21 mouse cellular contexts compared by ENCODE assay signal in genomic region chr7:101902846-101903245, GRCm38 (mm10). TPM values are rescaled to one million over a fixed set of nuclear protein-coding genes. Genes with fewer than 3 reads are reported as not detected.
A peak's percentile ranks its signal among the peaks of the same experiment; 100 is the strongest.
DNase-seq lines count a peak whose midpoint lies in the region; TF ChIP-seq lines count a peak whose summit lies in the region.
"Had no signal": no experiment of that assay in that cellular context is flagged by ENCODE, and none has a peak within 500 bp of the region (broad histone marks: within the 10 kb centered on the region; RNA-seq: fewer than 3 reads in every experiment).

No protein-coding gene starts in this region.

- H3K27ac ChIP-seq in layer of hippocampus, adult 2 months = no peak overlapping the region
- H3K27ac ChIP-seq: forebrain, embryonic 13.5 days; macrophage; neural tube, embryonic 12.5 days had no signal

- no peak overlapping the region for H3K4me3 ChIP-seq in layer of hippocampus, adult 2 months
- H3K4me3 ChIP-seq: forebrain, embryonic 13.5 days; neural tube, embryonic 12.5 days had no signal

- DNase-seq in cerebellum, adult 9-11 months = peak; percentile 24
- no peak for DNase-seq in cerebellum, postnatal 25 days
- DNase-seq in layer of hippocampus, adult 2 months (ENCODE audit: low spot score in 2 of 2) = no peak
- DNase-seq in layer of hippocampus, postnatal 10 days (ENCODE audit: low spot score in 2 of 2) = no peak
- DNase-seq in B cell, adult 2 months = peak; percentile 26 to 32
- peak; percentile 35 for DNase-seq in ZHBTc4 (ENCODE audit: low read depth, low spot score)
- no peak for DNase-seq in neural tube, embryonic 10.5 days (ENCODE audit: extremely low spot score, low spot score)
- DNase-seq: adrenal gland, postnatal 36 days; cerebellum, adult 11-12 months; gastrocnemius, postnatal 25 days; kidney, adult 9 months; layer of hippocampus, postnatal 36 days; lung, adult 18-20 months; thymus, postnatal 36 days had no signal

- peak; percentile 47 for TF ChIP-seq CTCF in layer of hippocampus, adult 2 months (conservative IDR thresholded peaks at IDR 0.05)

RNA-seq across cellular contexts. Expression of gene Lamtor1, which starts 2.9 kb away (rescaled TPM):
- total RNA-seq in layer of hippocampus, adult 2 months (2021) = 10 to 100 TPM; 90.2 to 95.6 TPM
- total RNA-seq in layer of hippocampus, postnatal 10 days (2021) = 10 to 100 TPM; 98.0 to 98.3 TPM

RNA-seq across cellular contexts. Expression of gene Tomt, which starts 3.3 kb away (rescaled TPM):
- total RNA-seq in layer of hippocampus, adult 2 months (2021) = under 1 TPM in 1 of 2 experiments, not detected in 1; 0.20 TPM
- under 1 TPM in 1 of 2 experiments, not detected in 1; 0.11 TPM for total RNA-seq in layer of hippocampus, postnatal 10 days (2021)
- total RNA-seq: adrenal gland, postnatal 36 days; gastrocnemius, postnatal 25 days; heart, adult 8-10 months; layer of hippocampus, postnatal 36 days; monocyte, adult 5-6 weeks had no signal

RNA-seq across cellular contexts. Expression of gene Lrrc51, which starts 30.8 kb away (rescaled TPM):
- 1 to 10 TPM; 5.4 to 5.9 TPM for total RNA-seq in layer of hippocampus, adult 2 months (2021)
- 1 to 10 TPM; 5.2 to 6.5 TPM for total RNA-seq in layer of hippocampus, postnatal 10 days (2021)

RNA-seq across cellular contexts. Expression of gene Numa1, which starts 31.1 kb away (rescaled TPM):
- total RNA-seq in layer of hippocampus, adult 2 months (2021) = 100 to 1,000 TPM; 114 to 118 TPM
- total RNA-seq in layer of hippocampus, postnatal 10 days (2021) = 10 to 100 TPM; 64.7 to 71.6 TPM

RNA-seq across cellular contexts. Expression of gene Folr1, which starts 32.3 kb away (rescaled TPM):
- 1 to 10 TPM in 1 of 2 experiments, not detected in 1; 1.2 TPM for total RNA-seq in layer of hippocampus, adult 2 months (2021)
- 10 to 100 TPM in 1 of 2 experiments, 1 to 10 TPM in 1; 1.3 to 17.2 TPM for total RNA-seq in layer of hippocampus, postnatal 10 days (2021)
- total RNA-seq: common myeloid progenitor, adult 5-6 weeks; hematopoietic stem cell, adult 5-6 weeks; monocyte, adult 5-6 weeks had no signal

Comparison
In these comparisons a context has a peak if more than half of its experiments do, and no peak if none do; other contexts are left out.
1. DNase-seq: peak in cerebellum, adult 9-11 months (single experiment), B cell, adult 2 months (2 of 2) and ZHBTc4 (single experiment); none in cerebellum, postnatal 25 days (0 of 2), layer of hippocampus, adult 2 months (0 of 2), layer of hippocampus, postnatal 10 days (0 of 2) and neural tube, embryonic 10.5 days (single experiment).